Mouse (Mus musculus): ENCODE data around the gene 9530053A07Rik.
"Not testable (repeated sequence)": the region's sequence is repeated elsewhere in the genome, so short reads cannot be mapped to it uniquely, and the experiment has no call there.

9530053A07Rik gene

DNA sequence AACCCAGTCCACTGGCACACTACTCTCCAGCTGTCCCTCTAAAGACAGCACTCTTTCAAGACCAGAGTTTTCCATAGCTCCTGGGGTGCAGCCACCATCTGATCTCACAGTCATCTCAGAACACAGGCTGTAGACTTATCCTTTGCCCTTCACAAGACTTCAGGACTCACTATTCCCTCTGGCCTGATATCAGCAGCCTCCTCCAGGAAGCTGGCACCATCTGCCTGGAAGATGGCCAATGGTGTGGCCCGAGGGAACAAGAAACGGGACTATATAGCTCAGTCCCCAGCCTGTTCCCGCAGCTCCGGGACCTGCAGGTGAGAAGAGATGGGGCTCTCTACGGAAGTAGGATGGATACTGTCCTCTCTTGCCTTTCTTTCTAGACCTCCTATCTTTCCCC is at the start of gene 9530053A07Rik:
Gene 9530053A07Rik (plus strand): TSS at position 301 of the 400 bp plus-strand sequence.
- no peak for DNase-seq (ENCODE audit: low read depth)

GRCm38 (mm10) chr7:28084215-28084614 is 45.1 kb upstream of the 9530053A07Rik start:
- no peak for DNase-seq (ENCODE audit: low read depth)

- DNase-seq (ENCODE audit: low read depth) = no peak
Measured at GRCm38 (mm10) chr7:28086236-28086635, 43.0 kb upstream of the 9530053A07Rik start.

GRCm38 (mm10) chr7:28093541-28093940 is 35.7 kb upstream of the 9530053A07Rik start:
- DNase-seq (ENCODE audit: low read depth) = no peak

DNA sequence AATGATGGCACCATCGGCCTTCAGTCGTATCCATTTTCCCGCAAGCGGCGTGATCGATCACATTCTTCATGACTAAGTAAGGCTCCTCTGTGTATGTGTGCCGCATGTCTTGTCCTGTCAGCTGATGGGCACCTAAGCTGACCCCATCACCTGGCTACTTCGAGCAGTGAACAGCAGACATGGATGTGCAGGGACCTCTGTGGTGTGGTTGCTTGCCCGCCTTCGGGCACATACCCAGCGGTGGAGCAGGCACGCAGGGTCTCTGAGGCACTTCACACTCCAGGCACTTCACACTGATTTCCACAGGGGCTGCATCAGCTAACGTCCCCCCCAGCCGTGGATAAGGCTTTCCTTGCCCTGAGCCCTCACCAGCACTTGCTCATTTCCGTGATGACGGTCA is 30.2 kb upstream of the 9530053A07Rik start:
- no peak for DNase-seq (ENCODE audit: low read depth)

GRCm38 (mm10) chr7:28100596-28101590 is 28.4 kb upstream of the 9530053A07Rik start:
- peak; percentile 21 for DNase-seq (ENCODE audit: low read depth)

GRCm38 (mm10) chr7:28102936-28103335 is 26.3 kb upstream of the 9530053A07Rik start:
- not testable (repeated sequence) for DNase-seq (ENCODE audit: low read depth)

DNA sequence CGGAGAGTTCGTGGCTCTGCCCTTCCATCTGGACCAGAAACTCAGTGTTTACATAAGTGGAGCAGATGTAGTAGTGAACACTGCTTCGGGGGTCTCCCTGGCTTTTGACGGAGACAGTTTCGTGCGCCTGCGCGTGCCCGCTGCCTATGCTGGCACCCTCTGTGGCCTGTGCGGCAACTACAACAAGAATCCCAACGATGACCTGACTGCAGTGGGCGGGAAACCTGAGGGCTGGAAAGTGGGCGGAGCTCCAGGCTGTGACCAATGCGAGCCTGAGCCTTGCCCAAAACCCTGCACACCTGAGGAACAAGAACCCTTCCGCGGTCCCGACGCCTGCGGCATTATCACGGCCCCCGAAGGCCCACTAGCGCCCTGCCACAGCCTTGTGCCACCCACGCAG is 24.6 kb upstream of the 9530053A07Rik start:
- DNase-seq (ENCODE audit: low read depth) = no peak

DNA sequence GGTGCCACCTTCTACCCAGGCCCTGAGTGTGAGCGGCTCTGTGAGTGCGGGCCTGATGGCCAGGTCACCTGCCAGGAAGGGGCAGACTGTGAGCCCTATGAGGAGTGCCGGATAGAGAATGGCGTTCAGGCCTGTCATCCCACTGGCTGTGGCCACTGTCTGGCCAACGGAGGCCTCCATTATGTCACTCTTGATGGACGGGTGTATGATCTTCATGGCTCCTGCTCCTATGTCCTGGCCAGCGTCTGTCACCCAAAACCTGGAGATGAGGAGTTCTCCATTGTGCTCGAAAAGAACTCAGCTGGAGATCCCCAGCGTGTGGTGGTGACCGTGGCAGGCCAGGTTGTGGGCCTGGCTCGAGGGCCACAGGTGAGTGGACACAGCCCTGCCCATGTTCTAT is 23.0 kb upstream of the 9530053A07Rik start:
- no peak for DNase-seq (ENCODE audit: low read depth)

DNA sequence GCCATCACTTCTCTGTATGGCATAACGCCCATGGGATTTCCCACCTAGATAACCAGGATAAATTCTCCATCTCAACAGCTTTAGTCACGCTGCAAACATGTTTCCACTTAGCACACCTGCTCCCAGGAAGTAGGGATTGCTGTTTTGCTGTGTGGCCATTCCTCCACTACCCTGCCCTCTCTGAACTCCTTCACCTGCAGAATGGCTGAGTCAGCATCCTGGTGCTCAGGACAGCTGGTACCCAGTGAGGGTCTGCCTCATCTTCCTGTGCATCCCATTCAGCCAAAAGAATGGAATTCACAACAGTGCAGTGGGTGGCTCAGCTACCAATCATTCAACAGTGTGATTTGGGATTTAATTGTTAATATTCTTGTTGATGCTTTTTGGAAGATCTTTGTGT is 14.6 kb upstream of the 9530053A07Rik start:
- DNase-seq (ENCODE audit: low read depth) = no peak

- peak; percentile 23 for DNase-seq (ENCODE audit: low read depth)
Measured at GRCm38 (mm10) chr7:28137613-28138012, 8.3 kb downstream of the 9530053A07Rik start.

DNA sequence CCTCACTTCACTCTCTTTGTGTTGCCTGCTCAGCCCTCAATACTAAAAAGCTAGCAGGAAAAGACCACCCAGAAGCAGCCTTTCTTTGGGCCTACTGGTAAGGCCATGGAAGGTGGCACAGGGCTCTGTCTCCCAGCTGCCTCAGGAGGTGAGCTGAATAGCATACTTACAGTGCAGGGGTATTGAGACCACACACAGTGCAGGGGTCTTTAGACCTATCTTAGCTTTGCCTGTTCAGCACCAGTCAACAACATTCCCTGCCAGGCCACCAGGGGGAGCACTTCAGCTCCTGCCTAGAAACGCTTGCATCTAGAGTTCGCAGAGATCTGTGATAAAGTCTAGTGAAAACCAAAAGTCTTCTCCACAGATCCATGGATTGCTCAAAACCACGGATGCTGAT is 19.0 kb downstream of the 9530053A07Rik start:
- peak; percentile 82 for DNase-seq (ENCODE audit: low read depth)

- no peak for DNase-seq (ENCODE audit: low read depth)
Measured at GRCm38 (mm10) chr7:28149841-28150240, 20.6 kb downstream of the 9530053A07Rik start.

DNA sequence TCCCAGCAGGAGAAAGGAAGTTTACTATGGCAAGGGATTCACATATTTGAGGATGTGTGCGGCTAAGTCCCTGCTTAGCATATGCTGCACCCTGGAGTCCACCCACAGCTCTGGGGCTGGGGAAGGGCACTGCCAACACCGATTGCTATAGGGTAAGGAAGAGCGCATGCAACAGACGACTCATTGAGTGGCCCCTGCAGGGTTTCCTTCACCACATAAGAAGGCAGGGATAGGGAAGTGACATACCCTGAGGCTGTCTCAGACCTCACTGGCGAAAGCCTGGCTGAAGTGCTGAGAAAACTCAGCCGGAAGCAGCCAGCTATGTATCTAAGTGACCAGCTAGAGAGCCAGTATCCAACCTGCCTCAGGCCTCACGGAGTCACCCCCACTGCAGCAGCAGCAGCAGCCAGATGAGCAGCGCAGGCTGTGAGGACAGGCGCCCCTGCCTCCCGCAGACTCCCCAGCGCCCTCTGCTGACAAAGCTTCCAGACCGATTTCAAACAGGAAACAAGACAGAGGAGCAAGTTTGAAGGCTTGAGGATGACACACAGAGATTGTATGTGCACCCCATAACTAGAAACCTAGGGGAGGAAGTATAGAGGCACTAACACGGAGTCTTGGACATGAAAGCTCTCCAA is 22.4 kb downstream of the 9530053A07Rik start:
- peak; percentile 59 for DNase-seq (ENCODE audit: low read depth)

DNA sequence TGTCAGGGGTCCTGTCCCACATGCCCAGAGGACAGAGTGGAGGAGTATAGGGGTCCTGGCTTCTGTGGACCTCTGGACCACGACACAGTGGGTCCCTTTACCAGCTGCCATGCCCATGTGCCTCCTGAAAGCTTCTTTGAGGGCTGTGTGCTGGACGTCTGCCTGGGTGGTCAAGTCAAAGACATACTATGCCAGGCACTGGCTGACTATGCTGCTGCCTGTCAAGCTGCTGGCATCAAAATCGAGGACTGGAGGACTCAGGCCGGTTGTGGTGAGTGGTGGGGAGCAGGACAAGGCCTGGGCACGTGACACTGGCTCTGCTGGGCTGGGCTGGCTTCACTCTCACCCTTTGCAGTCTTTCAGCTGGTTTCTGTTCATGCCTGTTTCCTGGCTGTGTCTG is 24.3 kb downstream of the 9530053A07Rik start:
- not testable (repeated sequence) for DNase-seq (ENCODE audit: low read depth)

GRCm38 (mm10) chr7:28159292-28159691 is 30.0 kb downstream of the 9530053A07Rik start:
- no peak for DNase-seq (ENCODE audit: low read depth)

- no peak for DNase-seq (ENCODE audit: low read depth)
Measured at GRCm38 (mm10) chr7:28159893-28160292, 30.6 kb downstream of the 9530053A07Rik start.

DNA sequence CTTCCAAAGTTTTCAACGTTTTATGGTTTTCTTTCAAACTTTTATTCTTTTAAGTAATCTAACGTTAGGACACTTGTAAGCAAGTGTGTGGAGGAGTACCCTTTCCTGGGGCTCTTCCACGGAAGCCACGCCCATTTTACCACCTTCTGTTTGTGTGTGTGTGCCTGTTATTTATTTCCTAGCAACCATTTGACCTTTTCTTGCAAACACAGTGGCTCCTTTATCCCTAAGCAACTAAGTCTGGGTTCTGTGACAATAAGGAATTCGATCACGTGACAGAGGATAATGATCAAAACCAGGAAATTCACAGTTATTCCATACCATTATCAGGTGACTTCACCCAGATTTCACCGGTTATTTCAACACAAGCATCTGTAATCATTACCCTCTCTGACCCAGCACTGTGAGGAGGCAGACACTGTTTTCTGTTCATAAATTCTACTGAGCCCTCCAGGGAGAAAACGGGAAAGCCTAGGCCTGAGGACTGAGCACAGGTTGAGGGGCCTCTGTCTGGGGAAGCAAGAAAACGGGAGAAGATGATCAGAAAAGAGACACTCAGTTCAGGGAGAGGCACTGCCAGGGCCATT is 32.0 kb downstream of the 9530053A07Rik start:
- DNase-seq (ENCODE audit: low read depth) = no peak

DNA sequence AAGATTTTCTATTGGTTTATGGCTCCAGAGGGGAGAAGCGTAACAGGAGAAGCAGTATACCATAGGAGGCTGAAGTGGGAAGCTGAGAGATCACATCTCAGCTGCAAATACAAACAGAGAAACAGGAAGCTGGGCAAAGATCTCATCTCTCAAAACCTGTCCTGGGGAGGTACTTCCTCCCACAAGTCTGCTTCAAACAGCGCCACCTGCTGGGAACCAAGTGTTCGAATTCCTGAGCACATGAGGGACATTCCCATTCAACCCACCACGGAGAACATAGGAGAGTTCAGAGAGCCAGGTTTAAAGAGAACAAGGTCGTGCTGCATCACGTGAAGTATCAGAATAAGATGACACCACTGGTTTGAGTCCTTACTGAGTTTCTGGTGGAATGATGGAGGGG is 36.1 kb downstream of the 9530053A07Rik start:
- DNase-seq (ENCODE audit: low read depth) = no peak

GRCm38 (mm10) chr7:28168320-28169115 is 39.3 kb downstream of the 9530053A07Rik start:
- peak; percentile 87 for DNase-seq (ENCODE audit: low read depth)

DNA sequence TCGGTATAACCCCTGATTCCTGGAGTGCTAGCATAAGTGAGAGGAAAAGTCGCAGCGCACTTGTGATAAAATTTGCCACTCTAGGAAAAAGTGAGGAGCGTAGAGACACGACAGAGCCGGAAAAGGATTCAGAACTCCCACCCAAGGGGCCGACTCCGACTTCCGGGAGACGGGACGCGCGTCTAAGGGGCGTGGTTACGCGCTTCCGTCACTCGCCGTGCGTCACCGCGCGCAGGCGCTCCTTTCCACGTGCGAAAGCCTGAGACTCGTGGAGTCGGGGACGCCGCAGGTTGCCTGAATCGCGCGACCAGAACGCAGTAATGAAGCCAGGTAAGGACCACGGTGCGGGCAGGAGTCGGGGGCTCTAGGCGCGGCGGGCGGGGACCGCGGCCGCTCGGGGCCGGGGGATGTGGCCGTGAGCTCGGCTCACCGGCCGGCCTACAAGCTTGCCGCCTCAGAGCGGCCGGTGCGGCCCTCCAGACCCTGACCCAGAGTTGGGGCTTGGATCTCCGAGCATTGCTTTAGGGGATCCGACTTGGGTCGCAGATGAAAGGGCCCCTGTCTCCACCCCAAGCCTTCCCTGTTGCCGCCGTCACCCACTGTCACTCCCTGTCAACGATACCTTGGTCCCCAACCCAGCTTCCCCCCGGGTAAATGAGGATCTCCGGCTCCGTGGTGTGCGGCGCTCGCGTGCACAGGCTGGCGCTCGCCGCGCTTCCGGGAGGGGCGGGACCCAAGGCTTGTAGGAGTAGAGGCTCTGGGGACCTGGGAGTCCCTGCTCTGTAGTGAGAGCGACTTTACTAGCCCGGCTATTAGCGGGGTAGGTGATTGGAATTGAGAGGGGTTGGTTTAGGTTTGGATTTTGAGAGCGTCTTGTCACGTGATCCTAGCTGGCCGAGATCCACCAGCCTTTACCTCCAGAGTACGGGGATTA is 40.5 kb downstream of the 9530053A07Rik start, which contains the start of gene Fbl:
Gene Fbl (plus strand): TSS at position 222 of the 934 bp plus-strand sequence.
- DNase-seq (ENCODE audit: low read depth) = peak; percentile 97

Measured in naive thymus-derived CD4-positive, alpha-beta T cell, adult 2 months (primary cell).